Mouse (Mus musculus) cortical plate, adult 2 months (tissue): ENCODE data around the gene Spink4.

Experiments used
- CTCF ChIP-seq: fragments of 200-500 bp; IDR thresholded peaks from 2 replicates; pipeline ENCODE4 v1.5.1; 2011; ENCODE audit warnings: mild to moderate bottlenecking, control low read depth, low read length; ENCODE audit not compliant: insufficient read depth; ENCODE audit errors: extremely low read depth
- POLR2A ChIP-seq: fragments of 200-500 bp; IDR thresholded peaks from 2 replicates; pipeline ENCODE4 v1.6.1; 2011; ENCODE audit warnings: mild to moderate bottlenecking, low read length, control low read depth; ENCODE audit not compliant: insufficient read depth; ENCODE audit errors: extremely low read depth

DNA sequence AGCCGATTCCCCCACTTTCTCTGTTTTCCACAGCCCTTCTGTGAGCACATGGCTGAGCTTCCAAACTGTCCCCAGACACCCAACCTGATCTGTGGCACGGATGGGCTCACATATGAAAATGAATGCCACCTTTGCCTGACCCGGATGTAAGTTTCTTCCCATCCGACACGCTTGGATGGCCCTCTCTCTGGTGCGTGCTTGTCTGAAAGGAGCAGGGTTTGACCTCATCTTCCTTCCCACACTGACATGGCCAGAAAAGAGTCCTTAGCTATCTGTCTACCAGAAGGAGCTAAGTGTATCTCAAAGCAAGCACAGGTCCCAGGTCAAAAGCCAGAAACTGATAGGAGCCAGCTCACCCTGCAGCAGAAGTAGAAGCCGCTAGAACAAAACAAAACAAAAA lies 9.2 kb downstream of the Spink4 start:
- no peak for TF ChIP-seq POLR2A
- TF ChIP-seq CTCF = no peak
